Mouse (Mus musculus): Measurements from ENCODE around the gene Cdc42bpa. TPM values are rescaled to one million over a fixed set of nuclear protein-coding genes. Genes with fewer than 3 reads are reported as not detected.

Gene Cdc42bpa
- polyA plus RNA-seq, 1 experiment from 2014 or later, result 11.6 TPM

GRCm38 (mm10) chr1:180179840-180180239 lies 219.6 kb downstream of the Cdc42bpa start:
- Histone ChIP-seq H3K4me2 (no peak overlapping the region), H3K36me3 (no peaks in the 10 kb centered on the region), H3K27ac (ENCODE audit: poor library complexity, severe bottlenecking) (no peak overlapping the region), H3K4me1 (replicated peaks) (peaks cover 12% of the 10 kb centered on the region), H3K9me3 (replicated peaks) (no peaks in the 10 kb centered on the region), H3K9ac (no peak overlapping the region), H3K27me3 (replicated peaks) (no peaks in the 10 kb centered on the region), H3K4me3 (no peak overlapping the region)
- WGBS, result 77% methylated on average over 2 of the region's 2 CpGs
- no peak for ATAC-seq (ENCODE audit: insufficient number of reproducible peaks, low FRiP score)

- no peaks in the 10 kb centered on the region for H3K9me3 ChIP-seq (replicated peaks)
- peaks cover 28% of the 10 kb centered on the region for H3K4me1 ChIP-seq (replicated peaks)
- no peak overlapping the region for H3K4me3 ChIP-seq
- no peak overlapping the region for H3K27ac ChIP-seq (ENCODE audit: poor library complexity, severe bottlenecking)
- WGBS, result 85% methylated on average over 7 of the region's 7 CpGs
- H3K27me3 ChIP-seq (replicated peaks), result no peaks in the 10 kb centered on the region
- no peak overlapping the region for H3K4me2 ChIP-seq
- H3K36me3 ChIP-seq, result no peaks in the 10 kb centered on the region
- no peak for ATAC-seq (ENCODE audit: insufficient number of reproducible peaks, low FRiP score)
- H3K9ac ChIP-seq, result no peak overlapping the region
Observed at GRCm38 (mm10) chr1:180181304-180181965, 221.2 kb downstream of the Cdc42bpa start.

- no peak overlapping the region for H3K9ac ChIP-seq
- ATAC-seq (ENCODE audit: insufficient number of reproducible peaks, low FRiP score), result no peak
- no peaks in the 10 kb centered on the region for H3K9me3 ChIP-seq (replicated peaks)
- H3K27me3 ChIP-seq (replicated peaks), result no peaks in the 10 kb centered on the region
- no peak overlapping the region for H3K27ac ChIP-seq (ENCODE audit: poor library complexity, severe bottlenecking)
- H3K4me2 ChIP-seq, result no peak overlapping the region
- H3K4me3 ChIP-seq, result no peak overlapping the region
- 82% methylated on average over 9 of the region's 9 CpGs for WGBS
- H3K36me3 ChIP-seq, result no peaks in the 10 kb centered on the region
- H3K4me1 ChIP-seq (replicated peaks), result peaks cover 33% of the 10 kb centered on the region
Observed at GRCm38 (mm10) chr1:180181966-180182319, 221.7 kb downstream of the Cdc42bpa start.

GRCm38 (mm10) chr1:180182731-180183130 lies 222.5 kb downstream of the Cdc42bpa start:
- H3K9me3 ChIP-seq (replicated peaks), result no peaks in the 10 kb centered on the region
- 85% methylated on average over 3 of the region's 3 CpGs for WGBS
- H3K9ac ChIP-seq, result no peak overlapping the region
- H3K4me2 ChIP-seq, result no peak overlapping the region
- H3K27ac ChIP-seq (ENCODE audit: poor library complexity, severe bottlenecking), result no peak overlapping the region
- no peaks in the 10 kb centered on the region for H3K36me3 ChIP-seq
- H3K27me3 ChIP-seq (replicated peaks), result no peaks in the 10 kb centered on the region
- peaks cover 33% of the 10 kb centered on the region for H3K4me1 ChIP-seq (replicated peaks)
- H3K4me3 ChIP-seq, result no peak overlapping the region
- no peak for ATAC-seq (ENCODE audit: insufficient number of reproducible peaks, low FRiP score)

- Histone ChIP-seq H3K9ac (no peak overlapping the region), H3K9me3 (replicated peaks) (0 out of 2 replicates have a peak, but pooled peaks cover 3% of the 10 kb centered on the region), H3K4me3 (no peak overlapping the region), H3K27me3 (replicated peaks) (no peaks in the 10 kb centered on the region), H3K27ac (ENCODE audit: poor library complexity, severe bottlenecking) (no peak overlapping the region), H3K4me1 (replicated peaks) (peaks cover 33% of the 10 kb centered on the region), H3K4me2 (no peak overlapping the region), H3K36me3 (no peaks in the 10 kb centered on the region)
- no peak for ATAC-seq (ENCODE audit: insufficient number of reproducible peaks, low FRiP score)
- 82% methylated on average over 6 of the region's 6 CpGs for WGBS
Observed at GRCm38 (mm10) chr1:180183525-180184159, 223.4 kb downstream of the Cdc42bpa start.

- ATAC-seq (ENCODE audit: insufficient number of reproducible peaks, low FRiP score), result no peak
- Histone ChIP-seq H3K36me3 (no peaks in the 10 kb centered on the region), H3K27ac (ENCODE audit: poor library complexity, severe bottlenecking) (peak overlapping the region; percentile 58; the same call in 1 of the 2 replicates), H3K4me1 (replicated peaks) (peaks cover 34% of the 10 kb centered on the region), H3K4me2 (no peak overlapping the region), H3K4me3 (no peak overlapping the region), H3K9ac (no peak overlapping the region), H3K27me3 (replicated peaks) (no peaks in the 10 kb centered on the region), H3K9me3 (replicated peaks) (0 out of 2 replicates have a peak, but pooled peaks cover 3% of the 10 kb centered on the region)
- WGBS, result 25% methylated on average over 7 of the region's 7 CpGs
Observed at GRCm38 (mm10) chr1:180184768-180185167, 224.5 kb downstream of the Cdc42bpa start.

- Histone ChIP-seq H3K36me3 (no peaks in the 10 kb centered on the region), H3K4me3 (no peak overlapping the region), H3K27me3 (replicated peaks) (no peaks in the 10 kb centered on the region), H3K4me1 (replicated peaks) (peaks cover 33% of the 10 kb centered on the region), H3K9me3 (replicated peaks) (0 out of 2 replicates have a peak, but pooled peaks cover 3% of the 10 kb centered on the region), H3K4me2 (no peak overlapping the region), H3K9ac (no peak overlapping the region), H3K27ac (ENCODE audit: poor library complexity, severe bottlenecking) (peak overlapping the region; percentile 58)
- no peak for ATAC-seq (ENCODE audit: insufficient number of reproducible peaks, low FRiP score)
- 37% methylated on average over 5 of the region's 5 CpGs for WGBS
Observed at GRCm38 (mm10) chr1:180185877-180186276, 225.6 kb downstream of the Cdc42bpa start.

GRCm38 (mm10) chr1:180186371-180186770 lies 226.1 kb downstream of the Cdc42bpa start:
- H3K4me1 ChIP-seq (replicated peaks), result peaks cover 36% of the 10 kb centered on the region
- no peak overlapping the region for H3K4me2 ChIP-seq
- 85% methylated on average over 3 of the region's 3 CpGs for WGBS
- H3K4me3 ChIP-seq, result no peak overlapping the region
- H3K27ac ChIP-seq (ENCODE audit: poor library complexity, severe bottlenecking), result peak overlapping the region; percentile 58
- H3K9me3 ChIP-seq (replicated peaks), result 0 out of 2 replicates have a peak, but pooled peaks cover 3% of the 10 kb centered on the region
- H3K27me3 ChIP-seq (replicated peaks), result 0 out of 2 replicates have a peak, but pooled peaks cover 3% of the 10 kb centered on the region
- H3K36me3 ChIP-seq, result no peaks in the 10 kb centered on the region
- H3K9ac ChIP-seq, result no peak overlapping the region
- no peak for ATAC-seq (ENCODE audit: insufficient number of reproducible peaks, low FRiP score)

- Histone ChIP-seq H3K9ac (no peak overlapping the region), H3K4me3 (no peak overlapping the region), H3K27me3 (replicated peaks) (peaks cover 4% of the 10 kb centered on the region; the same call in 1 of the 2 replicates), H3K4me1 (replicated peaks) (peaks cover 50% of the 10 kb centered on the region), H3K27ac (ENCODE audit: poor library complexity, severe bottlenecking) (no peak overlapping the region), H3K9me3 (replicated peaks) (0 out of 2 replicates have a peak, but pooled peaks cover 3% of the 10 kb centered on the region), H3K36me3 (no peaks in the 10 kb centered on the region), H3K4me2 (no peak overlapping the region)
- WGBS, result 67% methylated on average over 4 of the region's 4 CpGs
- ATAC-seq (ENCODE audit: insufficient number of reproducible peaks, low FRiP score), result no peak
Observed at GRCm38 (mm10) chr1:180188951-180189350, 228.7 kb downstream of the Cdc42bpa start.

- H3K4me3 ChIP-seq, result no peak overlapping the region
- 77% methylated on average over 8 of the region's 8 CpGs for WGBS
- H3K27me3 ChIP-seq (replicated peaks), result peaks cover 4% of the 10 kb centered on the region; the same call in 1 of the 2 replicates
- peaks cover 47% of the 10 kb centered on the region for H3K4me1 ChIP-seq (replicated peaks)
- no peak for ATAC-seq (ENCODE audit: insufficient number of reproducible peaks, low FRiP score)
- H3K9ac ChIP-seq, result no peak overlapping the region
- H3K27ac ChIP-seq (ENCODE audit: poor library complexity, severe bottlenecking), result no peak overlapping the region
- no peak overlapping the region for H3K4me2 ChIP-seq
- H3K36me3 ChIP-seq, result no peaks in the 10 kb centered on the region
- 0 out of 2 replicates have a peak, but pooled peaks cover 3% of the 10 kb centered on the region for H3K9me3 ChIP-seq (replicated peaks)
Observed at GRCm38 (mm10) chr1:180191112-180191511, 230.8 kb downstream of the Cdc42bpa start.

GRCm38 (mm10) chr1:180191651-180192220 lies 231.5 kb downstream of the Cdc42bpa start:
- no peak for ATAC-seq (ENCODE audit: insufficient number of reproducible peaks, low FRiP score)
- WGBS, result 69% methylated on average over 7 of the region's 7 CpGs
- Histone ChIP-seq H3K27ac (ENCODE audit: poor library complexity, severe bottlenecking) (no peak overlapping the region), H3K36me3 (no peaks in the 10 kb centered on the region), H3K27me3 (replicated peaks) (peaks cover 4% of the 10 kb centered on the region; the same call in 1 of the 2 replicates), H3K4me1 (replicated peaks) (peaks cover 46% of the 10 kb centered on the region), H3K9me3 (replicated peaks) (0 out of 2 replicates have a peak, but pooled peaks cover 3% of the 10 kb centered on the region), H3K4me2 (no peak overlapping the region), H3K4me3 (no peak overlapping the region), H3K9ac (no peak overlapping the region)

Measured in heart, embryonic 12.5 days (tissue).